Mouse (Mus musculus): ENCODE data around the gene Taldo1. TPM values are rescaled to one million over a fixed set of nuclear protein-coding genes. Genes with fewer than 3 reads are reported as not detected.

Taldo1 gene
- total RNA-seq, 2 experiments from 2014 or later, result 122 to 125 TPM

DNA sequence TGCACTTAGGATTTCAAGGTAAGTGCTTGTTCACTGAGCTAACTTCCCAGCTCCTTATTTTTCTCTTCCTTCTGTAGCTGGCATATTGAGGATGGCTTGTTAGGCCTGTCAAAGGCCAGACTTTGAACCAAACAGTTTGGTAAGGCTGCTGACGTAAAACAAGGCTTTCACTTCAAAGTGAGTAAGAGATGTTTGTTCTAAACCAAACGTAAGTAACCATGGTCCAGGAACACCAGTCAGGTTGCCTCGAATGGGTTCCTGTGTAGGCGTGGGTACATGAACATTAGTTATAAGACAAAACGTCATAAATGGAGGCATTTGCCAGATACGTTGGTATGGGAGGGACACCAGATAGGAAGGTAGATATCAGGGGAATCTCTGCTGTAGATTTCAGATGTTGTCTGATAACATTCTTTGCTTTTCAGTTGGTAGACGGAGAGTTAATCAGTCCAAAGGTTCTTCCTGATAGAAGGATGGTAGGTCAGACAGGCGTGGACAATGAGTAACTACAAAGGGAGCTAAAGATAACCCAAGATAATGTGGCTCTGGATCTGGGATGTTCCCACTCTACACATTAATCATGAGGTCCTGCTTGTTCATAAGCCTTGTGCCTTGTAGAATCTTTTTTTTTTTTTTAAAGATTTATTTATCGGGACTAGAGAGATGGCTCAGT is 28.2 kb downstream of the Taldo1 start:
- no peak for DNase-seq (ENCODE audit: low spot score in 2 of 2)

- no peak for DNase-seq (ENCODE audit: low spot score in 2 of 2)
These were observed 31.8 kb downstream of the Taldo1 start for GRCm38 (mm10) chr7:141423811-141424210.

GRCm38 (mm10) chr7:141426948-141427730 is 35.1 kb downstream of the Taldo1 start:
- no peak for DNase-seq (ENCODE audit: low spot score in 2 of 2)

DNA sequence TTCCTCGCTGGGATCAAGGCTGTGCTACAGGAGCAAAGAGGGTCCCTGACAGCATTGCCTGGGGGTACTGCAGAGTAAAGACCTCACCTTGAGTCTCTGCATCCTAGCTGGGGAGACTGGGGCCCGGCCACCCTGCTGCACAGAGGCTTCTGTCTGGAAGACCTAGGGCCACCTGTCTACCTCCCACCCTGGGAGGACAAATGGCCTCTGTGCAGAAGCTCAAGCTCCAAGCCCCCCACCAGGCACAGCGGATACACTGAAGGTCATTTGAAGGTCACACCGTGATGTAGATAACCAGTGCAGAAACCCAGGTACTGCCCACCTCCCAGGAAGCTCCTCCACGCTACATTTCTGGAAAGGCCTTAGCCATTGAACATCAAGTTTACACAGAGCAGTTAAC is 36.7 kb downstream of the Taldo1 start:
- no peak for DNase-seq (ENCODE audit: low spot score in 2 of 2)

DNA sequence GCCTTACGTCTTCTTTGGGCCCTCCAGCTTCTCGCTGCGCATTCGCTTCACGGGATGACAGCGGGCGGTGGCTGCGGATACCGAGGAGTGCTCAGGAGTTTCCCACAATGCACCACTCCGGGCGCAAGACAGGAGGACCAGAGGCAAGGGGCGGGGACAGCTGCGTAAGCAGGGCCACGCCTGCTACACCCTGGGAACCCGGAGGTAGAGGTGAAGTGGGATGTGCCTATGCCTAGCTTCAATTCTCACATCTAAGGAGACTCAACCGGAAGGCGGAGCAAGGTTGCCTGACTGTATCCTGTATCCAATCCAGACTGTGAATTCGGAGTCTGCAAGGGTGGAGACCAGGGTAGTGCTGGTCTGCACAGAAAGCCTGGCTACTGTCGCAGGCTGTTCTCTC is 37.3 kb downstream of the Taldo1 start, which contains the start of gene Cend1:
Cend1 (minus strand) TSS at position 182 of the 400 bp plus-strand sequence.
- peak; percentile 89 to 92 for DNase-seq (ENCODE audit: low spot score in 2 of 2)

DNA sequence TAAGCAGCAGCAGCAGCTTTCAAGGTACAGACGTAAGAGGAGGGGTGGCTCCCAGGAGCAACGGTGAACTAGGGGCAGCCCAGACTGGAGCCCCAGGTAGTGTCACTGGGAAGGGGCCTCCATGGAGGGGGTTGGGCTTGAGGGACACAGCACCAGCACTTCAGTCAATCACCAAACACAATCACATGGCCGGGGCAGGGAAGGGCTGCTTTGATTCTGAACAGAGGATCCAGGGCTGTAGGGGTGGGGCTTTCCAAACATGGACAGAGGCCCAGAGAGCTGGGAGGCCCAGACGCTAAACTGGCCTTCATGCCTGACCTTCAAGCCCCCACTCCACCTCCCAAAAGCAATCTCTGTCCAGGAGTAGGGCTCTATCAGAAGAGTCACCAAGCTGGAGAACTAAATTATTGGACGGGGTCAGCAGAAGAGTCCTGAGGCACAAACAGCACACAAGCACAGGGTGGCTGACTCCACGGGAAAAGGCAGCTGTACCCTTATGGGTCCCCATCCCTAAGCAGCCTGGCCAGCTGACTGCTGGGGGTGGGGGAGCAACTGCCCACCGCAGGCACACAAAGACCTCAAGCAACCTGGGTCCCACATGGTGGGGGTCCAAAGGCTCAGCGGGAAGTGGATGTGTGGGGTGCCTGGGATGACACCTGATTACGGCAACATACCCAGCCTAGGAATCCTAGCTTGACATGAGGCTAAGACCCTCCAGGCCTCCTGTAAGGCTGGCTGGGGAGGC is 38.0 kb downstream of the Taldo1 start:
- no peak for DNase-seq (ENCODE audit: low spot score in 2 of 2)

- DNase-seq (ENCODE audit: low spot score in 2 of 2), result no peak
These were observed 38.7 kb downstream of the Taldo1 start for GRCm38 (mm10) chr7:141430585-141431240.

- no peak for DNase-seq (ENCODE audit: low spot score in 2 of 2)
These were observed 39.6 kb downstream of the Taldo1 start for GRCm38 (mm10) chr7:141431434-141432185.

GRCm38 (mm10) chr7:141432186-141432611 is 40.2 kb downstream of the Taldo1 start:
- no peak for DNase-seq (ENCODE audit: low spot score in 2 of 2)

DNA sequence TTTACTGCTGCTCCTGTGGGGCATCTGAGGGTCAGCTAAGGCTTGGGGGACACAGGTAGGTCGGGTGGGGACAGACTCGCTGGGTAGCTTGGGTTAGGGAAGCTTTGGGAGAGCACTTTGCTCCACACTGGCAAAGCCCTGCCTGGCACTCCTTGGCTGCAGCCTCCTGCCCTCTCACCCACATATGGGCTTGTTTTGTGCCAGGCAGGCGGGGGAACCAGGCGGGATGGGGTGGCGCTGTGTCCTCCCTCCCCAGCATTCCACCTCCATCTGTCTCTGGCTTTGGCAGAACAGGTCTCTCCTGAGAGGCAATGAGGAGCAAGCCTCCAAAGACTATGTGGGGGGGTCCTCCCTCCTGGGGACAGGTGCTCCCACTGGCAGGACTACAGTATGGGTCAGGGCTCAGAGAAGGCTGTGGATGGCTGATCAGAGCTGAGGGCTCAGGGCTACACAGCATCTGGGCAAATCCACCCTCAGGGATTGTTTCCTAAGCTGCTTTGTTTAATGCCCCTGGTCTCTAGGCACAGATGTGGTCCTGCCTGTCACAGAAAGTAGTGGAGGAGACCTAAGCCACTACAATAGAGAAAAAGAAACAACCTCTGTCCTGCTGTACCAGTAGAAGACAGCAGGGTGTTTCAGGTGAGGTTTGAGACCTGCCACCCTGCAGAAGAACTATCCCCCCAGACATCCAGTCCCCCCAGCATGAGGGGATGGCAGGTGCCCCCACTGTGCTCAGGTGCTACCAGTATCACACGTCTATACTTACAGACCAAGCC is 40.9 kb downstream of the Taldo1 start:
- DNase-seq (ENCODE audit: low spot score in 2 of 2), result peak in 1 of 2 experiments; percentile 49

DNA sequence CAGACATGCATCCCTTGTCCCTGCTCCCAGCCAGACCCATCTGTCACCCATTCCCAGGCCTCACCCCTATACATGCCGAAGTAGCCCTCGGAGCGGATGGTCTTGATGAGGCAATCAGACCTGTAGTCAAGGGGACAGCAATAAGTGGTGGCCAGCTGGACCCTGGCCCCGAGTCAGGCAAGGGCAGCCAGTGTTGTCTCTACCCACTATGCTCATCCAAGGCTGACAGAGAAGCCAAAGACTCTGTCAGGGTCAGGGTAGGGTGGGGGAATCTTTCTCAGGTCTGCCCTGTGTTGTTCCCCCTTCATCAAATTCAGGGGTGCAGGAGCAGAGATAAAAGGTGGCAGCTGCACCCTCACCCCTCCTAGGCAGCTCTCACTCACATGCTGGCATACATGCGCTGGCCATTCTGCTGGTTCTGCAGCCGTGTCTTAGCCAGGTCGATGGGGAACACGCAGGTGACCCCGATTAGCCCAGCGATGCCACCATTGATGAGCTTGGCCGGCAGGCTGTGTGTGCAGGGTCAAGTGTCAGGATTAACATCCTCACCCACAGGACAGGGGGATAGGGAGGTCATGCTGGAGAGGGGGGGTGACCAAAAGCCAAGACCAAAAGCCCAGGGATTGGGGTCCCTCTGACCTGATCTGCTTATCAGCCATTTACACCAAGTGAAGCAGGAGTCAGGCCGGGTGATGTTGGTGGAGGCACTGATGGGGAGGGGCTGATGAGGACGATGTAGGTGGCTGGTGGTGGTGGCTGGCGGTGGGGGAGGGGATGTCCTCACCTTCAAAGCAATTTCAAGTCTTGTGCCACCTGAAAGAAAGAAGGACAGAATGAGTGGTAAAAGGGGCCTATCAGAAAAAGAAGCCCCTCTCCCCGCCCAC is 41.8 kb downstream of the Taldo1 start:
- no peak for DNase-seq (ENCODE audit: low spot score in 2 of 2)

GRCm38 (mm10) chr7:141434464-141434863 is 42.5 kb downstream of the Taldo1 start:
- peak; percentile 74 to 85 for DNase-seq (ENCODE audit: low spot score in 2 of 2)

GRCm38 (mm10) chr7:141435129-141435855 is 43.3 kb downstream of the Taldo1 start:
- DNase-seq (ENCODE audit: low spot score in 2 of 2), result peak in 1 of 2 experiments; percentile 44

DNA sequence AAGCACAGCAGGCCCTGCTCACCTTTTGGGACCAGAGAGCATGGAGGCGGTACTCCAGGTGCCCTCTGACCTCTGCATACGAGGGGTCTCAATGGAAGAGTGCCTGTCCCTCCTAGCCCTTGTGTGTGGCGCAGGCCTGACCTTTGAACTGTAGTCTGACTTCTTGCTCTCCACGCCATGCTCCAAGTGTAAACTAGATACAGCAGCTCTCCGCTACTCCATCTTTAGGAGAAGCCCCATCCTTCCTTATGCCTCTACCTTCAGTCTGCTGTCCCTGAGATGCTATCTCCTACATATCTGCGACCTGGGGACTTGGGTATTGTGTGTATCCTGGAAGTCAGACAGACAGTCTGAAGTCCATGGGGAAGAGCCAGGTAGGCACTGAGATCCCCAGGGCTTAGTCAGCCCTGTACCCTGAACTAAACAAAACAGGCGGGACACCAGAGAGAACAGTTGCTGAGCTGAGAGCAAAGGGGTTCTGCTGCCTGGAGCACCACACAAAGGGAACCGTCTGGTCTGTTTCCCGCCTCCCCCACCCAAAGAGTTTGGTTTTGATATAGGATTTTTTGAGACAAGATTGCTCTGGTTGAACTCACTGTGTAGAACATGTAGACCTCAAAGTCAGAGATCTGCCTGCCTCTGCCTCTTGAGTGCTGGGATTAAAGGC is 44.0 kb downstream of the Taldo1 start:
- no peak for DNase-seq (ENCODE audit: low spot score in 2 of 2)

GRCm38 (mm10) chr7:141436523-141436892 is 44.5 kb downstream of the Taldo1 start:
- no peak for DNase-seq (ENCODE audit: low spot score in 2 of 2)

- peak; percentile 72 to 88 for DNase-seq (ENCODE audit: low spot score in 2 of 2)
These were observed 45.5 kb downstream of the Taldo1 start, which contains the start of gene Slc25a22 for GRCm38 (mm10) chr7:141437178-141438120. Gene Slc25a22, minus strand, starts transcription at chr7:141437892.
